Mouse (Mus musculus) erythroblast, embryonic 14.5 days (primary cell): ENCODE results near the gene Hist3h2a.

ENCODE experiments used
- GATA1 ChIP-seq: IDR thresholded peaks from 2 replicates; pipeline ENCODE4 v1.6.1; 2012; ENCODE audit warnings: low read length, inconsistent platforms, mixed read lengths
- TAL1 ChIP-seq: IDR thresholded peaks from 3 replicates; pipeline ENCODE4 v1.6.1; 2012; ENCODE audit warnings: low read length, inconsistent platforms, mixed read lengths

DNA sequence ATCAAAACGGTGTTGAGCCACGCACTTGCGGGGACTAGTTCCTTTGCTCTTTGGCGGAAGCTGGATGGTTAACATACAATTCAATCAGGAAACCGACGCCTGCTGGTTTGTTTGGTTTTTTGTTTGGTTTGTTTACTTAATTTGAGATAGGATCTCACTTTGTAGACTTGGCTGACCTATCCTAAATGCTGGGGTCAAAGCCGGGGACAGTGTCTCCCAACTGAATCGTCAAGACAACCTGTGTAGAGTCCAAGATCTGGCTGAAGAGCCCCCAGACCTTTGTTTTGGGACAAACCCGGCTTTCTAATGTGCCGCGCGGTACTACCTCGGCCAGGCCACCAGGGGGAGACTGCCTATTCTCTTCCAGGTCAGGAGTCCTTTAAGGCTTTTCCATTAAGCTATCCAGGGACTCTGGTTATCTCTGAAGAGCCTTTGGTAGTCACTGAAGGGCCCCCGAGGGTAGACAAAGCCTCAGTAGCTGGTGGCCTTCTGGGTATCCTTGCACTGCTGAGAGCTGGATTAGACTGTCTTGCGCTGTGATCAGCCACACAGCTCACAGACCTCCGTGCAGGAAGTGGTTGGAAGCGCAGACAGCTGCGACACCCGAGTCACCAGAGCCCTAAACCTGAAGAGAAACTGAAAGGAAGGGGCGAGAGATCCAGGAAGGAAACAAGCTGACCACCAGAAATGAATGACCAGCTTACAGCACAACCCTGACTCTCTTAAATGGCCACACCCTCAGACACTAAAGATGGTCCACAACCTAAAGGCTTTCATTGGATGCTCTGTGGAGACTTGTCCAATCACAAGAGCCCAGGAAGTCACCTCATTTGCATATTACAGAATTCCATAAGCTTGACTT is 26.5 kb upstream of the Hist3h2a start:
- TF ChIP-seq TAL1 = no peak
- no peak for TF ChIP-seq GATA1
